Mouse (Mus musculus) c-Kit-positive CD71-negative TER-119-negative erythroid progenitor cells, embryonic 14.5 days (primary cell): ENCODE measurements at regions not wholly inside any gene's neighbourhood (a gene's known extent, or its start where the extent isn't known, plus 50 kb on each side); places are given as distances from the start of the nearest gene placed in this dataset.
"Not testable (repeated sequence)": the region's sequence is repeated elsewhere in the genome, so short reads cannot be mapped to it uniquely, and the experiment has no call there.

Source experiments
- DNase-seq: peaks from one replicate; pipeline ENCODE4 v3.0.0-alpha.2; 2013; ENCODE audit warnings: low read depth

GRCm38 (mm10) chr8:118209301-118209700, 74.2 kb upstream of the Cdh13 start:
- DNase-seq = not testable (repeated sequence)

GRCm38 (mm10) chr8:118190866-118191265, 92.7 kb upstream of the Cdh13 start:
- DNase-seq = no peak

GRCm38 (mm10) chr8:118189226-118189625, 94.3 kb upstream of the Cdh13 start:
- DNase-seq = no peak

- no peak for DNase-seq
Measured at GRCm38 (mm10) chr8:118169001-118169413, 114.5 kb upstream of the Cdh13 start.

GRCm38 (mm10) chr8:118162171-118162570, 121.4 kb upstream of the Cdh13 start:
- DNase-seq = no peak

GRCm38 (mm10) chr8:118147359-118148205, 136.0 kb upstream of the Cdh13 start:
- no peak for DNase-seq

GRCm38 (mm10) chr8:118144546-118144945, 139.0 kb upstream of the Cdh13 start:
- no peak for DNase-seq

- DNase-seq = no peak
Measured at GRCm38 (mm10) chr8:118142311-118142710, 141.2 kb upstream of the Cdh13 start.

GRCm38 (mm10) chr8:118139928-118140327, 143.6 kb upstream of the Cdh13 start:
- no peak for DNase-seq

GRCm38 (mm10) chr8:118137846-118138245, 145.7 kb upstream of the Cdh13 start:
- no peak for DNase-seq

- no peak for DNase-seq
Measured at GRCm38 (mm10) chr8:118124993-118125392, 158.5 kb upstream of the Cdh13 start.

GRCm38 (mm10) chr8:118114253-118114652, 169.3 kb upstream of the Cdh13 start:
- DNase-seq = no peak

- DNase-seq = no peak
Measured at GRCm38 (mm10) chr8:118104464-118105050, 179.0 kb upstream of the Cdh13 start.

- DNase-seq = no peak
Measured at GRCm38 (mm10) chr8:118101346-118101745, 182.2 kb upstream of the Cdh13 start.

- DNase-seq = no peak
Measured at GRCm38 (mm10) chr8:118062736-118063135, 220.8 kb upstream of the Cdh13 start.

- no peak for DNase-seq
Measured at GRCm38 (mm10) chr8:118056781-118057180, 226.8 kb upstream of the Cdh13 start.

GRCm38 (mm10) chr8:118055536-118055935, 228.0 kb upstream of the Cdh13 start:
- DNase-seq = no peak

- no peak for DNase-seq
Measured at GRCm38 (mm10) chr8:118050386-118050785, 233.1 kb upstream of the Cdh13 start.

- DNase-seq = no peak
Measured at GRCm38 (mm10) chr8:118042253-118042860, 240.6 kb upstream of the Mphosph6 start.

- no peak for DNase-seq
Measured at GRCm38 (mm10) chr8:118041253-118041652, 239.5 kb upstream of the Mphosph6 start.

- no peak for DNase-seq
Measured at GRCm38 (mm10) chr8:118037801-118038200, 236.1 kb upstream of the Mphosph6 start.

- no peak for DNase-seq
Measured at GRCm38 (mm10) chr8:118034051-118034450, 232.3 kb upstream of the Mphosph6 start.

- no peak for DNase-seq
Measured at GRCm38 (mm10) chr8:118031406-118031805, 229.7 kb upstream of the Mphosph6 start.
